Mouse (Mus musculus): ENCODE data around the gene Rab3il1. TPM values are rescaled to one million over a fixed set of nuclear protein-coding genes. Genes with fewer than 3 reads are reported as not detected.
A peak's percentile ranks its signal among the peaks of the same experiment; 100 is the strongest.

The Rab3il1 gene
- polyA plus RNA-seq, 1 experiment from 2014 or later, result 74.9 TPM

GRCm38 (mm10) chr19:10045707-10046106, 44.2 kb downstream of the Rab3il1 start:
- Histone ChIP-seq H3K27ac (ENCODE audit: low read depth) (no peak overlapping the region), H3K27me3 (ENCODE audit: insufficient read depth, low read length) (no peaks in the 10 kb centered on the region), H3K36me3 (replicated peaks; ENCODE audit: insufficient read depth, low read length) (no peaks in the 10 kb centered on the region), H3K4me1 (ENCODE audit: insufficient read depth) (peaks cover 52% of the 10 kb centered on the region), H3K9me3 (ENCODE audit: low read length) (no peaks in the 10 kb centered on the region), H3K9ac (replicated peaks) (no peak overlapping the region), H3K4me2 (ENCODE audit: low read depth, low read length) (no peak overlapping the region), H3K4me3 (ENCODE audit: low read depth, low read length) (no peak overlapping the region)
- TF ChIP-seq EP300 (IDR thresholded peaks at IDR 0.05; ENCODE audit: low read depth), result peak; percentile 73
- no peak for TF ChIP-seq CTCF (IDR thresholded peaks at IDR 0.05; ENCODE audit: low read depth)
- no peak for DNase-seq
- no peak for ATAC-seq
- WGBS (ENCODE audit: insufficient replicate concordance), result 43% methylated on average over 2 of the region's 2 CpGs

DNA sequence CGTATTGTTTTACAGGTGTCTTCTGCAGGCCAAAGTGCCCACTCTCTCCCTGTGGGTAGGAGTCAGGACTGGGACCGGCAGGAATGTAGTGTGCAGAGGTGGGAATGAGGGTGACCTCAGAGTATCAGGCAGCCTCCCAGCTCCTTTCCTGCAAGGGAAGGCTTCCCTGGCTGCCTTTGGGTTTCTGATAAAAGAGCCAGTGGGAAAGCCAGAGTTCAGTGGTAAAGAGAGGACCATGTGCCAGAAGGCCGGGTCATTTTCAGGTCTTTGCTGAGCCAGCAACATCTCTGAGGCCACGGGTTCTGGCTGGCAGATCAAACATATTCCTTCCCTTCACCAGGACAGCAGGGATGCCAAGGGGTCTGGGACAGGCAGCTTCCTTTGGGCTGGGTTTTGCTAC, 44.9 kb downstream of the Rab3il1 start:
- Histone ChIP-seq H3K36me3 (replicated peaks; ENCODE audit: insufficient read depth, low read length) (no peaks in the 10 kb centered on the region), H3K4me2 (ENCODE audit: low read depth, low read length) (no peak overlapping the region), H3K4me1 (ENCODE audit: insufficient read depth) (peaks cover 46% of the 10 kb centered on the region), H3K4me3 (ENCODE audit: low read depth, low read length) (no peak overlapping the region), H3K9me3 (ENCODE audit: low read length) (no peaks in the 10 kb centered on the region), H3K9ac (replicated peaks) (0 out of 2 replicates have a peak overlapping the region, but pooled peaks have one; percentile 8), H3K27ac (ENCODE audit: low read depth) (no peak overlapping the region), H3K27me3 (ENCODE audit: insufficient read depth, low read length) (no peaks in the 10 kb centered on the region)
- no peak for ATAC-seq
- TF ChIP-seq CTCF (IDR thresholded peaks at IDR 0.05; ENCODE audit: low read depth) (no peak), EP300 (IDR thresholded peaks at IDR 0.05; ENCODE audit: low read depth) (no peak)
- DNase-seq, result no peak
- 59% methylated on average over 4 of the region's 4 CpGs for WGBS (ENCODE audit: insufficient replicate concordance)

DNA sequence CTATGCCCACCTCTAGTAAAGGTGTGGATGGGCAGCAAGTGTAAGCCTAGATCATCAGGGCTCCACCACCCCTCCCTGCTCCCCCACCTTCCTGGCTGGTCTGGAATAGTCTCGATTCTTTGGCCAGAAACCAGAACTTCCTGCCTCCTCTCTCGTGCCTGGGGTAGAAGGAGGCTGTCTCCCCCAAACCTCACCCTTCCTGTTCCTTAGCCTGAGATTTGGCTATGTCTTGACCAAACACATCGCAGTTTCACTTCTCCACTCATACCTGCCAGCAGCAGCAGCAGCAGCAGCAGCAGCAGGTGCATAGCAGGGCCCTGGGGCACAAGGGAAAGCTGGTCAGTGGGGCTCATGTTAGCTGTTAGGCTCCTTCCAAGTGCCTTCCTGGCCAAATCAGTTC, 45.5 kb downstream of the Rab3il1 start:
- DNase-seq, result no peak
- Histone ChIP-seq H3K4me2 (ENCODE audit: low read depth, low read length) (no peak overlapping the region), H3K36me3 (replicated peaks; ENCODE audit: insufficient read depth, low read length) (no peaks in the 10 kb centered on the region), H3K4me3 (ENCODE audit: low read depth, low read length) (no peak overlapping the region), H3K27me3 (ENCODE audit: insufficient read depth, low read length) (no peaks in the 10 kb centered on the region), H3K27ac (ENCODE audit: low read depth) (no peak overlapping the region), H3K4me1 (ENCODE audit: insufficient read depth) (peaks cover 40% of the 10 kb centered on the region), H3K9ac (replicated peaks) (no peak overlapping the region), H3K9me3 (ENCODE audit: low read length) (no peaks in the 10 kb centered on the region)
- no peak for TF ChIP-seq CTCF (IDR thresholded peaks at IDR 0.05; ENCODE audit: low read depth)
- TF ChIP-seq EP300 (IDR thresholded peaks at IDR 0.05; ENCODE audit: low read depth), result no peak
- ATAC-seq, result no peak
- WGBS (ENCODE audit: insufficient replicate concordance), result 29% methylated on average over 3 of the region's 3 CpGs

DNA sequence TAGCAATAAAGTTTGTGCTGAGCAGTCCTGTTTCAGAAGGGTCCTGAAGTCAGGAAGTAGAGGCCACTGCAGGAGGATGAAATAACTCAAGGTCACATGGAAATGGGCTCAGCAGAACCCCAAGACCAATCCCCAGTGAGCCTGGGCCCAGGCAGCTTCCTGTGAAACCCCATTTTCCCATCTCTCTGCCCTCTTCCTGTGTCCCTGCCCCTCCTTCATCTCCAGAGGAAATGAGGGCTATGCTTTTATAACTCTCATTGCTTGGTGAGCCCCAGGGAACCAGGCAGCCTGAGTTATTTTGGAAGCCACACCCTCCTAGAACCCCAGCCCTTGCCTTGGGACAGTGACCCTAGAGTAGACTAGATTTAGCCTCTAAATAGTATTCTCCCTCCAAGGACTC, 48.1 kb downstream of the Rab3il1 start:
- Histone ChIP-seq H3K9ac (replicated peaks) (no peak overlapping the region), H3K9me3 (ENCODE audit: low read length) (no peaks in the 10 kb centered on the region), H3K4me3 (ENCODE audit: low read depth, low read length) (no peak overlapping the region), H3K27me3 (ENCODE audit: insufficient read depth, low read length) (no peaks in the 10 kb centered on the region), H3K36me3 (replicated peaks; ENCODE audit: insufficient read depth, low read length) (no peaks in the 10 kb centered on the region), H3K27ac (ENCODE audit: low read depth) (no peak overlapping the region), H3K4me2 (ENCODE audit: low read depth, low read length) (no peak overlapping the region), H3K4me1 (ENCODE audit: insufficient read depth) (peaks cover 25% of the 10 kb centered on the region)
- DNase-seq (no peak), ATAC-seq (no peak)
- TF ChIP-seq CTCF (IDR thresholded peaks at IDR 0.05; ENCODE audit: low read depth) (no peak), EP300 (IDR thresholded peaks at IDR 0.05; ENCODE audit: low read depth) (no peak)

DNA sequence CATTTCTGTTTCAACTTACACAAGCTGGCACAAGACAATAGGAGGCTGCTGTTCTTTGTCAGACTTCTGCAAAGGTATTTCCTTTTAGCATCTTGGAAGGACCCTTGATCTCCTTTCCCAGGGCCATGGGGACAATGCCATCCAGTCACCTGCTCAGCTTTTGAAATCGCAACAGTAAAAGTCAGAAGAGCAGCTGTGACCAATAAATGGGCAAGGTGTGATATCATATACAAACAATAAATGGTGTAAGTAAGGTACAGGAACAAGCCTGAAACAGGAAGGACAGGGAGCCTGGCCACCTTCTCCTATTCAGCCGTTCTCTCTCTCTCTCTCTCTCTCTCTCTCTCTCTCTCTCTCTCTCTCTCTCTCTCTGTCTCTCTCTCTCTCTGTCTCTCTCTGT, 49.0 kb downstream of the Rab3il1 start:
- Histone ChIP-seq H3K27me3 (ENCODE audit: insufficient read depth, low read length) (no peaks in the 10 kb centered on the region), H3K4me3 (ENCODE audit: low read depth, low read length) (no peak overlapping the region), H3K9ac (replicated peaks) (no peak overlapping the region), H3K27ac (ENCODE audit: low read depth) (no peak overlapping the region), H3K9me3 (ENCODE audit: low read length) (no peaks in the 10 kb centered on the region), H3K36me3 (replicated peaks; ENCODE audit: insufficient read depth, low read length) (no peaks in the 10 kb centered on the region), H3K4me2 (ENCODE audit: low read depth, low read length) (no peak overlapping the region), H3K4me1 (ENCODE audit: insufficient read depth) (peaks cover 25% of the 10 kb centered on the region)
- ATAC-seq, result no peak
- TF ChIP-seq EP300 (IDR thresholded peaks at IDR 0.05; ENCODE audit: low read depth), result no peak
- TF ChIP-seq CTCF (IDR thresholded peaks at IDR 0.05; ENCODE audit: low read depth), result no peak
- no peak for DNase-seq
- WGBS (ENCODE audit: insufficient replicate concordance), result 58% methylated on average over 2 of the region's 2 CpGs

DNA sequence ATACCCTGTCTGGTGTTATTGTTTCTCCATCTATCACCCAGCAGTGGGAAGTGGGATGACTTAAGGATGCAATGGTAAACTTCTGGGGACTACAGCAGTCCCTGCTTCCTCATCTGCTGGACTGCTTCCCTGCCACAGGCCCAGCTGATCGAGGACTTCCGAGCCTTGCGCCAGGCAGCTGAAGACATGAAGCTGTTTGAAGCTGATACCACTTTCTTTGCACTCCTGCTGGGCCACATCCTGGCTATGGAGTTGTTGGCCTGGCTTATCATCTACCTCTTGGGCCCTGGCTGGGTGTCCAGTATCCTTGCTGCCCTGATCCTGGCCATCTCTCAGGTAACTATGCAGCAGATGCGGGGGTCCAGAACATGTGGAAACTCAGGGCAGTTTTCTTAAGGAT, 51.2 kb downstream of the Rab3il1 start:
- TF ChIP-seq CTCF (IDR thresholded peaks at IDR 0.05; ENCODE audit: low read depth) (no peak), EP300 (IDR thresholded peaks at IDR 0.05; ENCODE audit: low read depth) (no peak)
- Histone ChIP-seq H3K9me3 (ENCODE audit: low read length) (no peaks in the 10 kb centered on the region), H3K27ac (ENCODE audit: low read depth) (no peak overlapping the region), H3K4me3 (ENCODE audit: low read depth, low read length) (no peak overlapping the region), H3K27me3 (ENCODE audit: insufficient read depth, low read length) (no peaks in the 10 kb centered on the region), H3K36me3 (replicated peaks; ENCODE audit: insufficient read depth, low read length) (peaks cover 2% of the 10 kb centered on the region; the same call in 1 of the 2 replicates), H3K9ac (replicated peaks) (no peak overlapping the region), H3K4me1 (ENCODE audit: insufficient read depth) (peaks cover 13% of the 10 kb centered on the region), H3K4me2 (ENCODE audit: low read depth, low read length) (no peak overlapping the region)
- DNase-seq (no peak), ATAC-seq (no peak)
- WGBS (ENCODE audit: insufficient replicate concordance), result 70% methylated on average over 4 of the region's 4 CpGs

DNA sequence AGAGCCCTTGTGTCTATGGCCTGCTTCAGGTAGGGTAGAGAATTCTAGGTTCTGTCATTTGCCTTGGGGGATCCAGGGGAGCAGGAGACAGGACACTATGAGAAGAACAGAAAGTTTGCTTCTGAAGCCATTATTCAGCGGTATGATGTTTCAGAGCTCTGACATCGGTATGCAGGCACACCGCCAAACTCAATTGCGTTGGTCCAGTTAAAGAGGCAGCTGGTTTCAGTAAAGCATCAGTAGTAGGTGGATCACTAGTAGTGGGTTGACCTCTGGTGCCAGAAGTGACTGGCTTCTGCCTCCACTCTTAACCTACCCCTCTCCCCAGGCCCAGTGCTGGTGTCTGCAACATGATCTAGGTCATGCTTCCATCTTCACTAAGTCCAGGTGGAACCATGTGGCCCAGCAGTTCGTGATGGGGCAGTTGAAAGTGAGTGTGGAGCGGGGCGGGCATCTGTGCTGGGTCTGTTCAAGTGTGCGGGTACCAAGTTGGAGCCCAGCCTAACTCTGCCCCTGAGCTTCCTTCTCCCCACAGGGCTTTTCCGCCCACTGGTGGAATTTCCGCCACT, 52.3 kb downstream of the Rab3il1 start:
- H3K4me1 ChIP-seq (ENCODE audit: insufficient read depth), result peaks cover 14% of the 10 kb centered on the region
- no peak overlapping the region for H3K27ac ChIP-seq (ENCODE audit: low read depth)
- no peaks in the 10 kb centered on the region for H3K27me3 ChIP-seq (ENCODE audit: insufficient read depth, low read length)
- no peak overlapping the region for H3K4me2 ChIP-seq (ENCODE audit: low read depth, low read length)
- ATAC-seq (no peak), DNase-seq (no peak)
- no peak overlapping the region for H3K9ac ChIP-seq (replicated peaks)
- WGBS (ENCODE audit: insufficient replicate concordance), result 86% methylated on average over 10 of the region's 10 CpGs
- H3K36me3 ChIP-seq (replicated peaks; ENCODE audit: insufficient read depth, low read length), result peaks cover 2% of the 10 kb centered on the region; the same call in 1 of the 2 replicates
- H3K9me3 ChIP-seq (ENCODE audit: low read length), result no peaks in the 10 kb centered on the region
- H3K4me3 ChIP-seq (ENCODE audit: low read depth, low read length), result no peak overlapping the region
- TF ChIP-seq EP300 (IDR thresholded peaks at IDR 0.05; ENCODE audit: low read depth) (no peak), CTCF (IDR thresholded peaks at IDR 0.05; ENCODE audit: low read depth) (no peak)

All from liver, postnatal 0 days (tissue).